Mouse (Mus musculus): ENCODE results near the gene Hist1h4i. TPM values are rescaled to one million over a fixed set of nuclear protein-coding genes. Genes with fewer than 3 reads are reported as not detected.
"Not testable (repeated sequence)": the region's sequence is repeated elsewhere in the genome, so short reads cannot be mapped to it uniquely, and the experiment has no call there.

Gene Hist1h4i
- polyA plus RNA-seq, 1 experiment from 2014 or later = 6.2 TPM

GRCm38 (mm10) chr13:22045311-22045710, 4.1 kb upstream of the Hist1h4i start:
- DNase-seq (ENCODE audit: low spot score) (no peak), ATAC-seq (ENCODE audit: low FRiP score) (no peak)
- Histone ChIP-seq H3K4me1 (replicated peaks; ENCODE audit: control insufficient read depth, insufficient read depth, low read length) (peaks cover 16% of the 10 kb centered on the region), H3K27ac (no peak overlapping the region), H3K9ac (no peak overlapping the region), H3K27me3 (ENCODE audit: control insufficient read depth, insufficient read depth, low read length) (no peaks in the 10 kb centered on the region), H3K9me3 (ENCODE audit: control insufficient read depth, low read length) (no peaks in the 10 kb centered on the region), H3K36me3 (replicated peaks; ENCODE audit: control insufficient read depth, insufficient read depth) (no peaks in the 10 kb centered on the region), H3K4me2 (replicated peaks) (no peak overlapping the region), H3K4me3 (replicated peaks; ENCODE audit: low read length) (no peak overlapping the region)
- WGBS = 64% methylated on average over 2 of the region's 2 CpGs

- no peaks in the 10 kb centered on the region for H3K9me3 ChIP-seq (ENCODE audit: control insufficient read depth, low read length)
- H3K4me2 ChIP-seq (replicated peaks) = no peak overlapping the region
- H3K27me3 ChIP-seq (ENCODE audit: control insufficient read depth, insufficient read depth, low read length) = no peaks in the 10 kb centered on the region
- no peaks in the 10 kb centered on the region for H3K36me3 ChIP-seq (replicated peaks; ENCODE audit: control insufficient read depth, insufficient read depth)
- no peak for ATAC-seq (ENCODE audit: low FRiP score)
- no peak overlapping the region for H3K27ac ChIP-seq
- no peak overlapping the region for H3K4me3 ChIP-seq (replicated peaks; ENCODE audit: low read length)
- DNase-seq (ENCODE audit: low spot score) = no peak
- peaks cover 21% of the 10 kb centered on the region for H3K4me1 ChIP-seq (replicated peaks; ENCODE audit: control insufficient read depth, insufficient read depth, low read length)
- 91% methylated on average over 6 of the region's 6 CpGs for WGBS
- no peak overlapping the region for H3K9ac ChIP-seq
Observed at GRCm38 (mm10) chr13:22044432-22045155, 3.4 kb upstream of the Hist1h4i start.

GRCm38 (mm10) chr13:22043503-22044431, 2.6 kb upstream of the Hist1h4i start:
- Histone ChIP-seq H3K27ac (peak overlapping the region; percentile 81), H3K9me3 (ENCODE audit: control insufficient read depth, low read length) (no peaks in the 10 kb centered on the region), H3K36me3 (replicated peaks; ENCODE audit: control insufficient read depth, insufficient read depth) (no peaks in the 10 kb centered on the region), H3K4me2 (replicated peaks) (peak overlapping the region; percentile 61), H3K9ac (peak overlapping the region; percentile 46), H3K27me3 (ENCODE audit: control insufficient read depth, insufficient read depth, low read length) (no peaks in the 10 kb centered on the region), H3K4me3 (replicated peaks; ENCODE audit: low read length) (peak overlapping the region; percentile 35), H3K4me1 (replicated peaks; ENCODE audit: control insufficient read depth, insufficient read depth, low read length) (peaks cover 21% of the 10 kb centered on the region)
- 2% methylated on average over 9 of the region's 14 CpGs for WGBS
- ATAC-seq (ENCODE audit: low FRiP score) (peak; percentile 9; the same call in 1 of the 2 replicates), DNase-seq (ENCODE audit: low spot score) (peak; percentile 83)

GRCm38 (mm10) chr13:22042568-22043502, 1.7 kb upstream of the Hist1h4i start, which contains the start of the genes Hist1h2ag and Hist1h2bj:
Gene Hist1h2ag (minus strand): TSS chr13:22042944.
Gene Hist1h2bj (plus strand): TSS chr13:22043214.
- ATAC-seq (ENCODE audit: low FRiP score) = peak; percentile 93
- WGBS = under 1% methylated on average over 38 of the region's 80 CpGs
- peak within 1 kb of the TSS; percentile 35 for H3K4me3 ChIP-seq (replicated peaks; ENCODE audit: low read length)

GRCm38 (mm10) chr13:22041651-22042567, 747 bp upstream of the Hist1h4i start:
- WGBS = 4% methylated on average over 13 of the region's 13 CpGs
- peak overlapping the region; percentile 81 for H3K27ac ChIP-seq
- no peaks in the 10 kb centered on the region for H3K27me3 ChIP-seq (ENCODE audit: control insufficient read depth, insufficient read depth, low read length)
- H3K36me3 ChIP-seq (replicated peaks; ENCODE audit: control insufficient read depth, insufficient read depth) = no peaks in the 10 kb centered on the region
- DNase-seq (ENCODE audit: low spot score) = peak; percentile 43
- no peak for ATAC-seq (ENCODE audit: low FRiP score)
- peak overlapping the region; percentile 49 for H3K9ac ChIP-seq
- H3K4me1 ChIP-seq (replicated peaks; ENCODE audit: control insufficient read depth, insufficient read depth, low read length) = peaks cover 21% of the 10 kb centered on the region
- peak overlapping the region; percentile 35 for H3K4me3 ChIP-seq (replicated peaks; ENCODE audit: low read length)
- peak overlapping the region; percentile 61 for H3K4me2 ChIP-seq (replicated peaks)
- no peaks in the 10 kb centered on the region for H3K9me3 ChIP-seq (ENCODE audit: control insufficient read depth, low read length)

More at GRCm38 (mm10) chr13:22042568-22043502, 1.7 kb upstream of the Hist1h4i start, which contains the start of the genes Hist1h2ag and Hist1h2bj:
- peak within 1 kb of the TSS; percentile 61 for H3K4me2 ChIP-seq (replicated peaks)
- not testable (repeated sequence) for H3K9me3 ChIP-seq (ENCODE audit: control insufficient read depth, low read length); H3K36me3 ChIP-seq (replicated peaks; ENCODE audit: control insufficient read depth, insufficient read depth); H3K27me3 ChIP-seq (ENCODE audit: control insufficient read depth, insufficient read depth, low read length)
- peak within 1 kb of the TSS; percentile 49 for H3K9ac ChIP-seq
- DNase-seq (ENCODE audit: low spot score) = peak; percentile 100
- peaks cover 21% of the 10 kb centered on the region for H3K4me1 ChIP-seq (replicated peaks; ENCODE audit: control insufficient read depth, insufficient read depth, low read length)
- peak within 1 kb of the TSS; percentile 81 for H3K27ac ChIP-seq

- DNase-seq (ENCODE audit: low spot score) = no peak
- Histone ChIP-seq H3K4me3 (replicated peaks; ENCODE audit: low read length) (peak overlapping the region; percentile 28), H3K27me3 (ENCODE audit: control insufficient read depth, insufficient read depth, low read length) (no peaks in the 10 kb centered on the region), H3K4me2 (replicated peaks) (peak overlapping the region; percentile 61), H3K9me3 (ENCODE audit: control insufficient read depth, low read length) (no peaks in the 10 kb centered on the region), H3K9ac (peak overlapping the region; percentile 12; the same call in 1 of the 2 replicates), H3K4me1 (replicated peaks; ENCODE audit: control insufficient read depth, insufficient read depth, low read length) (peaks cover 30% of the 10 kb centered on the region), H3K36me3 (replicated peaks; ENCODE audit: control insufficient read depth, insufficient read depth) (no peaks in the 10 kb centered on the region), H3K27ac (peak overlapping the region; percentile 66)
- ATAC-seq (ENCODE audit: low FRiP score) = peak; percentile 12; the same call in 1 of the 2 replicates
- WGBS = under 1% methylated on average over 19 of the region's 24 CpGs
Observed at GRCm38 (mm10) chr13:22040464-22041141, 559 bp downstream of the Hist1h4i start.

GRCm38 (mm10) chr13:22039951-22040463, 1.2 kb downstream of the Hist1h4i start:
- no peaks in the 10 kb centered on the region for H3K9me3 ChIP-seq (ENCODE audit: control insufficient read depth, low read length)
- peak overlapping the region; percentile 66; the same call in 1 of the 2 replicates for H3K27ac ChIP-seq
- no peak for ATAC-seq (ENCODE audit: low FRiP score)
- WGBS = 15% methylated on average over 2 of the region's 2 CpGs
- H3K4me3 ChIP-seq (replicated peaks; ENCODE audit: low read length) = peak overlapping the region; percentile 28; the same call in 1 of the 2 replicates
- H3K27me3 ChIP-seq (ENCODE audit: control insufficient read depth, insufficient read depth, low read length) = no peaks in the 10 kb centered on the region
- no peak for DNase-seq (ENCODE audit: low spot score)
- peak overlapping the region; percentile 61 for H3K4me2 ChIP-seq (replicated peaks)
- peaks cover 30% of the 10 kb centered on the region for H3K4me1 ChIP-seq (replicated peaks; ENCODE audit: control insufficient read depth, insufficient read depth, low read length)
- H3K36me3 ChIP-seq (replicated peaks; ENCODE audit: control insufficient read depth, insufficient read depth) = no peaks in the 10 kb centered on the region
- H3K9ac ChIP-seq = no peak overlapping the region
